ENCODE assay signal across 8 mouse cellular contexts in genomic region chr13:24499505-24499904, GRCm38 (mm10).
A peak's percentile ranks its signal among the peaks of the same experiment; 100 is the strongest.
DNase-seq lines count a peak whose midpoint lies in the region; ATAC-seq lines count a peak whose summit lies in the region.

No protein-coding gene starts in this region.

- no peak overlapping the region for H3K27ac ChIP-seq in lung, embryonic 16.5 days (ENCODE audit: low read length)

- ATAC-seq in lung, embryonic 16.5 days (ENCODE audit: low read depth): peak; percentile 36; the same call in 1 of the 2 replicates

- no peak overlapping the region for H3K4me2 ChIP-seq in lung, embryonic 16.5 days (ENCODE audit: low read depth, low read length)

- no peak overlapping the region for H3K9ac ChIP-seq in lung, embryonic 16.5 days (ENCODE audit: low read length)

- peak; percentile 20 for DNase-seq in adrenal gland, postnatal 10 days
- no peak for DNase-seq in adrenal gland, adult 18-20 months (ENCODE audit: low spot score in 2 of 2)
- DNase-seq in left cerebral cortex, adult 18-20 months (ENCODE audit: low spot score in 2 of 2): peak; percentile 29 to 45
- DNase-seq in left cerebral cortex, postnatal 36 days (ENCODE audit: low spot score in 2 of 2): no peak
- peak; percentile 69 for DNase-seq in embryo, embryonic 10.5 days (ENCODE audit: low spot score)
- no peak for DNase-seq in testis, postnatal 10 days (ENCODE audit: low spot score)
- no peak for DNase-seq in gastrocnemius, postnatal 4 days (ENCODE audit: low spot score in 2 of 2)

- no peak overlapping the region for H3K4me3 ChIP-seq in lung, embryonic 16.5 days (ENCODE audit: low read length)

- no peaks in the 10 kb centered on the region for H3K4me1 ChIP-seq in lung, embryonic 16.5 days (replicated peaks; ENCODE audit: control insufficient read depth, insufficient read depth, low read length)

- WGBS in lung, embryonic 16.5 days: 41% methylated on average over 3 of the region's 3 CpGs

- intact Hi-C loops in left cerebral cortex, postnatal 36 days (cut with DNase I): loop anchor here (5.0 kb wide), 1 partner anchor 188 kb away; no protein-coding TSS in a partner anchor

- no peaks in the 10 kb centered on the region for H3K9me3 ChIP-seq in lung, embryonic 16.5 days (ENCODE audit: control insufficient read depth, low read length)

- H3K36me3 ChIP-seq in lung, embryonic 16.5 days (ENCODE audit: control insufficient read depth, insufficient read depth, low read length): no peaks in the 10 kb centered on the region

- no peaks in the 10 kb centered on the region for H3K27me3 ChIP-seq in lung, embryonic 16.5 days (ENCODE audit: control insufficient read depth, insufficient read depth, low read depth, low read length)

Comparison
In these comparisons a context has a peak if more than half of its experiments do, and no peak if none do; other contexts are left out.
1. DNase-seq: peak in adrenal gland, postnatal 10 days (single experiment), left cerebral cortex, adult 18-20 months (2 of 2) and embryo, embryonic 10.5 days (single experiment); none in adrenal gland, adult 18-20 months (0 of 2), left cerebral cortex, postnatal 36 days (0 of 2), testis, postnatal 10 days (single experiment) and gastrocnemius, postnatal 4 days (0 of 2).